In the genomic region with DNA sequence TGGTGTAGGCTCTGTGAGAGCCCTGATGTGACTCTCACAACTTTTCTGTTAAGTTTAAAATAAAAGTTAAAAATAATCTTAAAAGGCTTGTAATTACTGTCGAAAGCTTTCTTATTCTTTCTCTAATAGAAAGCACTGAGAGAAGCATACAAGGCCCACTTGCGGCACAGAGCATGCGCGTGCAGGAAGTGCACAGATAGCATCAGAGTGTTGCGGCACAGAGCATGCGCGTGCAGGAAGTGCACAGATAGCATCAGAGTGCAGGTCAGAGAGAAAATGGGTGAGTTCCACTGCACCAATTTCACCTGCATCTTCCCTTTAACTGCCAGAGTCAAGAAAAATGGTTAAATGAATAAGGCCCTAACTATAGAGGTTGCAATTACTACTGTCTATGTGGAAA, we compare ENCODE assay signal across 21 mouse cellular contexts.
DNase-seq lines count a peak whose midpoint lies in the region; ATAC-seq lines count a peak whose summit lies in the region.
"Had no signal": no experiment of that assay in that cellular context is flagged by ENCODE, and none has a peak within 500 bp of the region (broad histone marks: within the 10 kb centered on the region; RNA-seq: fewer than 3 reads in every experiment).

No protein-coding gene starts in this region.

- ATAC-seq in CD4-positive, CD25-positive, alpha-beta regulatory T cell, adult 4 months, result peak; percentile 91
- peak; percentile 88 for ATAC-seq in inflammation-experienced regulatory T-cells, adult 6 months
- ATAC-seq: forebrain, embryonic 16.5 days; hindbrain, embryonic 16.5 days; intestine, embryonic 16.5 days had no signal

- DNase-seq in thymus, postnatal 0 days (ENCODE audit: low spot score), result peak; percentile 78
- peak; percentile 63 for DNase-seq in thymus, postnatal 4 days
- DNase-seq in urinary bladder, postnatal 25 days (ENCODE audit: low spot score), result no peak
- no peak for DNase-seq in c-Kit-positive CD71-positive TER-119-positive erythroid progenitor cells, embryonic 14.5 days (ENCODE audit: low spot score)
- no peak for DNase-seq in urinary bladder, postnatal 14 days (ENCODE audit: low spot score)
- DNase-seq: adrenal gland, adult 2 months; adrenal gland, postnatal 36 days; cerebellum, adult 9-11 months; gastrocnemius, adult 2 months; heart, postnatal 14 days; kidney, adult 8-10 months; kidney, postnatal 4 days; lung, embryonic 14.5 days; lung, postnatal 14 days; retina, postnatal 1 day; right cerebral cortex, postnatal 14 days had no signal

Comparison
In these comparisons a context has a peak if more than half of its experiments do, and no peak if none do; other contexts are left out.
1. DNase-seq: peak in thymus, postnatal 0 days (single experiment) and thymus, postnatal 4 days (single experiment); none in urinary bladder, postnatal 25 days (single experiment), c-Kit-positive CD71-positive TER-119-positive erythroid progenitor cells, embryonic 14.5 days (single experiment) and urinary bladder, postnatal 14 days (single experiment).